Mouse (Mus musculus): ENCODE results near the gene Npas3. TPM values are rescaled to one million over a fixed set of nuclear protein-coding genes. Genes with fewer than 3 reads are reported as not detected.

The Npas3 gene
- total RNA-seq, 2 experiments from 2014 or later, result 2.4 to 3.2 TPM

GRCm38 (mm10) chr12:53589446-53589961 is 341.0 kb downstream of the Npas3 start:
- DNase-seq, result no peak

GRCm38 (mm10) chr12:53605661-53606060 is 357.2 kb downstream of the Npas3 start:
- no peak for DNase-seq

GRCm38 (mm10) chr12:53612120-53612519 is 363.6 kb downstream of the Npas3 start:
- DNase-seq, result no peak

GRCm38 (mm10) chr12:53621271-53621670 is 372.8 kb downstream of the Npas3 start:
- DNase-seq, result no peak

- DNase-seq, result no peak
Observed at GRCm38 (mm10) chr12:53623793-53624192, 375.3 kb downstream of the Npas3 start.

GRCm38 (mm10) chr12:53624379-53625021 is 376.0 kb downstream of the Npas3 start:
- DNase-seq, result no peak

GRCm38 (mm10) chr12:53629483-53630120 is 381.1 kb downstream of the Npas3 start:
- DNase-seq, result no peak

GRCm38 (mm10) chr12:53630607-53631006 is 382.1 kb downstream of the Npas3 start:
- peak; percentile 70 for DNase-seq

- no peak for DNase-seq
Observed at GRCm38 (mm10) chr12:53631315-53632106, 383.0 kb downstream of the Npas3 start.

GRCm38 (mm10) chr12:53638571-53638970 is 390.1 kb downstream of the Npas3 start:
- DNase-seq, result no peak

GRCm38 (mm10) chr12:53647282-53647681 is 398.8 kb downstream of the Npas3 start:
- no peak for DNase-seq

- DNase-seq, result no peak
Observed at GRCm38 (mm10) chr12:53656301-53656700, 407.8 kb downstream of the Npas3 start.

GRCm38 (mm10) chr12:53664084-53664483 is 415.6 kb downstream of the Npas3 start:
- no peak for DNase-seq

- DNase-seq, result no peak
Observed at GRCm38 (mm10) chr12:53671846-53672245, 423.4 kb downstream of the Npas3 start.

- no peak for DNase-seq
Observed at GRCm38 (mm10) chr12:53677091-53677630, 428.7 kb downstream of the Npas3 start.

GRCm38 (mm10) chr12:53678166-53678565 is 429.7 kb downstream of the Npas3 start:
- DNase-seq, result no peak

GRCm38 (mm10) chr12:53679161-53679560 is 430.7 kb downstream of the Npas3 start:
- DNase-seq, result no peak

GRCm38 (mm10) chr12:53680501-53680900 is 432.0 kb downstream of the Npas3 start:
- DNase-seq, result no peak

GRCm38 (mm10) chr12:53682036-53682435 is 433.6 kb downstream of the Npas3 start:
- no peak for DNase-seq

GRCm38 (mm10) chr12:53692471-53692870 is 444.0 kb downstream of the Npas3 start:
- DNase-seq, result no peak

- no peak for DNase-seq
Observed at GRCm38 (mm10) chr12:53694346-53694745, 445.9 kb downstream of the Npas3 start.

GRCm38 (mm10) chr12:53695324-53695723 is 446.8 kb downstream of the Npas3 start:
- no peak for DNase-seq

GRCm38 (mm10) chr12:53697645-53698044 is 449.2 kb downstream of the Npas3 start:
- DNase-seq, result no peak
